Mouse (Mus musculus): Measurements from ENCODE around the gene Mtif2. TPM values are rescaled to one million over a fixed set of nuclear protein-coding genes. Genes with fewer than 3 reads are reported as not detected.

The Mtif2 gene
- polyA plus RNA-seq (2015; fragmentation: Nextera tagmentation; extraction: Ambion mirVana) = 40.0 and 40.8 TPM in 2 replicates

- peak; percentile 95 for ATAC-seq (ENCODE audit: low FRiP score)
- peak within 1 kb of the TSS; percentile 59 for H3K9ac ChIP-seq (replicated peaks)
- no peaks in the 10 kb centered on the region for H3K27me3 ChIP-seq (replicated peaks)
Observed at GRCm38 (mm10) chr11:29525988-29526794, at the start of gene Mtif2. TSS of gene Mtif2 (plus strand) at chr11:29526408.

GRCm38 (mm10) chr11:29493135-29493534, 33.1 kb upstream of the Mtif2 start:
- 93% methylated on average over 1 of the region's 1 CpGs for WGBS
- Histone ChIP-seq H3K27ac (replicated peaks) (no peak overlapping the region), H3K36me3 (peaks cover 30% of the 10 kb centered on the region), H3K4me1 (no peaks in the 10 kb centered on the region), H3K27me3 (replicated peaks) (no peaks in the 10 kb centered on the region), H3K9me3 (replicated peaks) (no peaks in the 10 kb centered on the region), H3K4me2 (no peak overlapping the region), H3K9ac (replicated peaks) (no peak overlapping the region), H3K4me3 (replicated peaks) (no peak overlapping the region)
- no peak for ATAC-seq (ENCODE audit: low FRiP score)

More at GRCm38 (mm10) chr11:29525988-29526794, at the start of gene Mtif2:
- peaks cover 10% of the 10 kb centered on the region for H3K36me3 ChIP-seq
- peak within 1 kb of the TSS; percentile 66 for H3K4me2 ChIP-seq
- peak within 1 kb of the TSS; percentile 82 for H3K27ac ChIP-seq (replicated peaks)
- no peaks in the 10 kb centered on the region for H3K9me3 ChIP-seq (replicated peaks)
- H3K4me3 ChIP-seq (replicated peaks) = peak within 1 kb of the TSS; percentile 54
- WGBS = 2% methylated on average over 47 of the region's 47 CpGs
- H3K4me1 ChIP-seq = peaks cover 15% of the 10 kb centered on the region

GRCm38 (mm10) chr11:29496962-29497361, 29.2 kb upstream of the Mtif2 start:
- no peak overlapping the region for H3K9ac ChIP-seq (replicated peaks)
- no peaks in the 10 kb centered on the region for H3K4me1 ChIP-seq
- WGBS = 86% methylated on average over 3 of the region's 3 CpGs
- no peak overlapping the region for H3K4me3 ChIP-seq (replicated peaks)
- no peaks in the 10 kb centered on the region for H3K9me3 ChIP-seq (replicated peaks)
- peaks cover 34% of the 10 kb centered on the region for H3K36me3 ChIP-seq
- ATAC-seq (ENCODE audit: low FRiP score) = no peak
- H3K27me3 ChIP-seq (replicated peaks) = no peaks in the 10 kb centered on the region
- no peak overlapping the region for H3K4me2 ChIP-seq
- no peak overlapping the region for H3K27ac ChIP-seq (replicated peaks)

GRCm38 (mm10) chr11:29503948-29504893, 22.0 kb upstream of the Mtif2 start:
- Histone ChIP-seq H3K27ac (replicated peaks) (no peak overlapping the region), H3K9ac (replicated peaks) (no peak overlapping the region), H3K4me3 (replicated peaks) (no peak overlapping the region), H3K4me1 (no peaks in the 10 kb centered on the region), H3K36me3 (peaks cover 40% of the 10 kb centered on the region), H3K27me3 (replicated peaks) (no peaks in the 10 kb centered on the region), H3K4me2 (no peak overlapping the region), H3K9me3 (replicated peaks) (no peaks in the 10 kb centered on the region)
- no peak for ATAC-seq (ENCODE audit: low FRiP score)
- 94% methylated on average over 10 of the region's 10 CpGs for WGBS

GRCm38 (mm10) chr11:29504899-29505625, 21.1 kb upstream of the Mtif2 start:
- 98% methylated on average over 2 of the region's 2 CpGs for WGBS
- no peaks in the 10 kb centered on the region for H3K9me3 ChIP-seq (replicated peaks)

GRCm38 (mm10) chr11:29509421-29509820, 16.8 kb upstream of the Mtif2 start:
- no peak for ATAC-seq (ENCODE audit: low FRiP score)
- no peak overlapping the region for H3K27ac ChIP-seq (replicated peaks)
- H3K4me2 ChIP-seq = no peak overlapping the region
- 89% methylated on average over 1 of the region's 1 CpGs for WGBS
- no peaks in the 10 kb centered on the region; the same call in 1 of the 2 replicates for H3K4me1 ChIP-seq
- no peaks in the 10 kb centered on the region for H3K9me3 ChIP-seq (replicated peaks)
- H3K36me3 ChIP-seq = peaks cover 17% of the 10 kb centered on the region
- no peaks in the 10 kb centered on the region for H3K27me3 ChIP-seq (replicated peaks)
- no peak overlapping the region for H3K9ac ChIP-seq (replicated peaks)
- no peak overlapping the region for H3K4me3 ChIP-seq (replicated peaks)

More at GRCm38 (mm10) chr11:29504899-29505625, 21.1 kb upstream of the Mtif2 start:
- H3K4me3 ChIP-seq (replicated peaks) = no peak overlapping the region
- no peaks in the 10 kb centered on the region for H3K4me1 ChIP-seq
- no peak overlapping the region for H3K27ac ChIP-seq (replicated peaks)
- H3K36me3 ChIP-seq = peaks cover 35% of the 10 kb centered on the region
- H3K9ac ChIP-seq (replicated peaks) = no peak overlapping the region
- no peaks in the 10 kb centered on the region for H3K27me3 ChIP-seq (replicated peaks)
- H3K4me2 ChIP-seq = no peak overlapping the region
- no peak for ATAC-seq (ENCODE audit: low FRiP score)

GRCm38 (mm10) chr11:29512818-29513535, 13.2 kb upstream of the Mtif2 start:
- no peak overlapping the region for H3K4me3 ChIP-seq (replicated peaks)
- WGBS = 94% methylated on average over 4 of the region's 4 CpGs
- no peaks in the 10 kb centered on the region for H3K9me3 ChIP-seq (replicated peaks)
- H3K27me3 ChIP-seq (replicated peaks) = no peaks in the 10 kb centered on the region
- no peak for ATAC-seq (ENCODE audit: low FRiP score)
- H3K9ac ChIP-seq (replicated peaks) = no peak overlapping the region
- peaks cover 3% of the 10 kb centered on the region for H3K36me3 ChIP-seq
- peaks cover 5% of the 10 kb centered on the region for H3K4me1 ChIP-seq
- no peak overlapping the region for H3K27ac ChIP-seq (replicated peaks)
- H3K4me2 ChIP-seq = no peak overlapping the region

GRCm38 (mm10) chr11:29514325-29514681, 11.9 kb upstream of the Mtif2 start:
- H3K4me3 ChIP-seq (replicated peaks) = peak overlapping the region; percentile 55
- H3K36me3 ChIP-seq = peaks cover 3% of the 10 kb centered on the region
- 28% methylated on average over 10 of the region's 10 CpGs for WGBS
- H3K27me3 ChIP-seq (replicated peaks) = no peaks in the 10 kb centered on the region
- H3K4me1 ChIP-seq = peaks cover 5% of the 10 kb centered on the region
- peak overlapping the region; percentile 78; the same call in 1 of the 2 replicates for H3K27ac ChIP-seq (replicated peaks)
- H3K4me2 ChIP-seq = peak overlapping the region; percentile 71
- ATAC-seq (ENCODE audit: low FRiP score) = peak; percentile 1; the same call in 1 of the 2 replicates
- H3K9ac ChIP-seq (replicated peaks) = peak overlapping the region; percentile 62
- H3K9me3 ChIP-seq (replicated peaks) = no peaks in the 10 kb centered on the region

- Histone ChIP-seq H3K9me3 (replicated peaks) (no peaks in the 10 kb centered on the region), H3K27ac (replicated peaks) (peak within 1 kb of the TSS; percentile 78), H3K4me3 (replicated peaks) (peak within 1 kb of the TSS; percentile 55), H3K4me2 (peak within 1 kb of the TSS; percentile 71), H3K9ac (replicated peaks) (peak within 1 kb of the TSS; percentile 62), H3K27me3 (replicated peaks) (no peaks in the 10 kb centered on the region), H3K36me3 (peaks cover 3% of the 10 kb centered on the region), H3K4me1 (peaks cover 5% of the 10 kb centered on the region)
- WGBS = 3% methylated on average over 40 of the region's 40 CpGs
- peak; percentile 98 for ATAC-seq (ENCODE audit: low FRiP score)
Observed at GRCm38 (mm10) chr11:29514682-29515412, 11.4 kb upstream of the Mtif2 start, which contains the start of gene Prorsd1. TSS of gene Prorsd1 (minus strand) at chr11:29515033.

GRCm38 (mm10) chr11:29538201-29538600, 12.0 kb downstream of the Mtif2 start:
- WGBS = 97% methylated on average over 1 of the region's 1 CpGs

More at GRCm38 (mm10) chr11:29538201-29538600, 12.0 kb downstream of the Mtif2 start:
- ATAC-seq (ENCODE audit: low FRiP score) = no peak
- no peaks in the 10 kb centered on the region for H3K27me3 ChIP-seq (replicated peaks)
- no peaks in the 10 kb centered on the region for H3K9me3 ChIP-seq (replicated peaks)
- no peak overlapping the region for H3K4me3 ChIP-seq (replicated peaks)
- peaks cover 53% of the 10 kb centered on the region for H3K36me3 ChIP-seq
- H3K9ac ChIP-seq (replicated peaks) = no peak overlapping the region
- H3K4me2 ChIP-seq = no peak overlapping the region
- H3K4me1 ChIP-seq = no peaks in the 10 kb centered on the region
- H3K27ac ChIP-seq (replicated peaks) = no peak overlapping the region
